Mouse (Mus musculus) hindbrain, postnatal 0 days (tissue): ENCODE results near the gene Esrra. TPM values are rescaled to one million over a fixed set of nuclear protein-coding genes. Genes with fewer than 3 reads are reported as not detected.
"Not testable (repeated sequence)": the region's sequence is repeated elsewhere in the genome, so short reads cannot be mapped to it uniquely, and the experiment has no call there.

Experiments used
- ATAC-seq: fragments of 200-750 bp; cut with Nextera tagmentation; 2 replicates; pipeline ENCODE4 v1.8.0; 2017; ENCODE audit warnings: mild to moderate bottlenecking, moderate TSS enrichment, moderate library complexity
- DNase-seq: peaks from one replicate; pipeline ENCODE4 v3.0.0-alpha.2; 2015; ENCODE audit warnings: low spot score
- H3K27ac ChIP-seq: fragments of 300-500 bp; sonication (generic); 2 replicates; pipeline ENCODE4 v1.5.1; 2014; ENCODE audit warnings: mild to moderate bottlenecking
- H3K27me3 ChIP-seq: fragments of 300-500 bp; sonication (generic); 2 replicates; pipeline ENCODE4 v1.6.1; 2014; ENCODE audit warnings: low read length, mixed read lengths; ENCODE audit not compliant: insufficient read depth
- H3K36me3 ChIP-seq: fragments of 300-500 bp; sonication (generic); 2 replicates; pipeline ENCODE4 v1.6.1; 2014; ENCODE audit warnings: low read length, mixed read lengths; ENCODE audit not compliant: insufficient read depth
- H3K4me1 ChIP-seq: fragments of 300-500 bp; sonication (generic); 2 replicates; pipeline ENCODE4 v1.6.1; 2014; ENCODE audit warnings: antibody characterized with exemption, low read length, mixed read lengths; ENCODE audit not compliant: insufficient read depth
- H3K4me2 ChIP-seq: fragments of 300-500 bp; sonication (generic); 2 replicates; pipeline ENCODE4 v1.6.1; 2014; ENCODE audit warnings: low read depth, mild to moderate bottlenecking, low read length, moderate library complexity, mixed read lengths
- H3K4me3 ChIP-seq: fragments of 300-500 bp; sonication (generic); 2 replicates; pipeline ENCODE4 v1.5.1; 2014; ENCODE audit warnings: low read length
- H3K9ac ChIP-seq: fragments of 300-500 bp; sonication (generic); replicated peaks from 2 replicates; pipeline ENCODE4 v1.6.1; 2014; ENCODE audit warnings: mild to moderate bottlenecking, low read length, moderate library complexity, mixed read lengths
- H3K9me3 ChIP-seq: fragments of 300-500 bp; sonication (generic); 2 replicates; pipeline ENCODE4 v1.6.1; 2016; ENCODE audit warnings: low read length, mixed read lengths
- CTCF ChIP-seq: IDR thresholded peaks from 2 replicates; pipeline ENCODE4 v1.5.1; 2016; ENCODE audit warnings: antibody characterized with exemption, control low read depth, low read depth
- WGBS: fragments of 180-500 bp; shearing (Covaris S2); extraction: QIAGEN DNeasy Blood & Tissue Kit; methylation state at CpG from one replicate; pipeline ENCODE4 v1.1.7; 2014; 5-methylcytosine and 5-hydroxymethylcytosine counted together
- polyA plus RNA-seq: library from polyadenylated mRNA; unstranded; fragments of >200 nt; fragmentation: Nextera tagmentation; extraction: Ambion mirVana; gene quantifications from 2 replicates; pipeline ENCODE4 v1.2.1, GENCODE M21; 2015
- total RNA-seq: library from RNA; depleted of rRNA; stranded (reverse); fragments of >200 nt; gene quantifications from 2 replicates; pipeline ENCODE4 v1.2.3, GENCODE M21; 2014

Esrra gene
- total and polyA plus RNA-seq, 2 experiments from 2014 or later, result 12.3 to 61.6 TPM

DNA sequence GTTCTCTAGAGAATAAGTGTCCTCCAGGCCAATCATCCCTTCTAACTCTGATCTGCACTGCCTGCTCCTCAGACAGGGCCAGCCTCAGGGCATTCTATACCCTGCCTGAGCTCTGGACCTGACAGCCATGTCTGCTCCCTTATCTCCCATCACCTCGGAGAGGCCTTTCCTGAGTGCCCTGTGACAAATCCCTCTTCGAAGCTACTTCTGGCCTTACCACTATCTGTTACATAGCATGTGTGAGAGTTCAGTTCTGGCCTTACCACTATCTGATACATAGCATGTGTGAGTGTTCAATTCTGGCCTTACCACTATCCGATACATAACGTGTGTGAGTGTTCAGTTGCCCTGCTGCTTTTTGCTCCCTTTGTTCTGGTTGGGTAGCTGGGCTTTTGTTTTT lies 6.3 kb downstream of the Esrra start:
- Histone ChIP-seq H3K27ac (no peak overlapping the region), H3K4me3 (no peak overlapping the region), H3K4me2 (no peak overlapping the region), H3K9ac (no peak overlapping the region), H3K27me3 (no peaks in the 10 kb centered on the region), H3K4me1 (peaks cover 12% of the 10 kb centered on the region; the same call in 1 of the 2 replicates), H3K9me3 (no peaks in the 10 kb centered on the region), H3K36me3 (peaks cover 27% of the 10 kb centered on the region)
- no peak for ATAC-seq
- no peak for TF ChIP-seq CTCF
- DNase-seq, result no peak
- WGBS, result 87% methylated on average over 4 of the region's 4 CpGs

DNA sequence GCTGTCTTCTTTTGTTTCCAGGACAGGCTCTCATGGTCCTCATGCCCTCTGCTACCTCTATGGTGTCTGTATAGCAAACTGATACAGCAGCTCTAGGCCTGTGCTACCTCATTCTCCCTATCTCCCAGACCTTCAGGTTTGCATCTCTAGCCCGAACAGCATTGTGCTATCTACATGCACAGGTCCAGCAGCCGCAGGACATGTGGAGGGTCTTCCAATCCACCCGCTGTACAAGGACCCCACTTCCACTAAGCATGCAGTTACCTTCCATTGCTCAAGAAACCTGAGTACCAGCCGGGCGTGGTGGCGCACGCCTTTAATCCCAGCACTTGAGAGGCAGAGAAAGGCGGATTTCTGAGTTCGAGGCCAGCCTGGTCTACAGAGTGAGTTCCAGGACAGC lies 7.1 kb downstream of the Esrra start:
- ATAC-seq (no peak), DNase-seq (no peak)
- Histone ChIP-seq H3K4me1 (0 out of 2 replicates have a peak, but pooled peaks cover 5% of the 10 kb centered on the region), H3K9ac (no peak overlapping the region), H3K4me3 (no peak overlapping the region), H3K27me3 (no peaks in the 10 kb centered on the region), H3K9me3 (no peaks in the 10 kb centered on the region), H3K4me2 (no peak overlapping the region), H3K36me3 (peaks cover 27% of the 10 kb centered on the region), H3K27ac (no peak overlapping the region)
- 91% methylated on average over 9 of the region's 9 CpGs for WGBS
- TF ChIP-seq CTCF, result no peak

DNA sequence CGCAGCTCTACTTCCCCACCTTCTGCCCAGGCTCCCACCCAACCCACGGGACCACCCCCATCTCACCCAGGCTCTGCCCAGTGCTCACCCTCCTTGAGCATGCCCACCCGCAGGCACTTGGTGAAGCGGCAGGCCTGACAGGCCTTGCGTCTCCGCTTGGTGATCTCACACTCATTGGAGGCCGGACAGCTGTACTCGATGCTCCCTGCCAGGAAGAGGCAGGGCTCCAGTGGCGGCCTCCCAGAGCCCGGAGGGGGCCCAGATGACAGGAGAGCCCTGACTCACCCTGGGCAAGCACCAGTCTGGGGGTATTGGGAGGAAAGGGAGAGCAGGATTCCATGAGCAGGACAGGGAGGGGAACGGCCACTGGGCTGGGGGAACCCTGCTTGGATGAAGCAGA lies 7.6 kb downstream of the Esrra start:
- DNase-seq (no peak), ATAC-seq (no peak)
- Histone ChIP-seq H3K36me3 (peaks cover 27% of the 10 kb centered on the region), H3K4me1 (0 out of 2 replicates have a peak, but pooled peaks cover 5% of the 10 kb centered on the region), H3K9me3 (no peaks in the 10 kb centered on the region), H3K4me3 (no peak overlapping the region), H3K27me3 (no peaks in the 10 kb centered on the region), H3K27ac (no peak overlapping the region), H3K9ac (no peak overlapping the region), H3K4me2 (no peak overlapping the region)
- 77% methylated on average over 11 of the region's 11 CpGs for WGBS
- TF ChIP-seq CTCF, result no peak

DNA sequence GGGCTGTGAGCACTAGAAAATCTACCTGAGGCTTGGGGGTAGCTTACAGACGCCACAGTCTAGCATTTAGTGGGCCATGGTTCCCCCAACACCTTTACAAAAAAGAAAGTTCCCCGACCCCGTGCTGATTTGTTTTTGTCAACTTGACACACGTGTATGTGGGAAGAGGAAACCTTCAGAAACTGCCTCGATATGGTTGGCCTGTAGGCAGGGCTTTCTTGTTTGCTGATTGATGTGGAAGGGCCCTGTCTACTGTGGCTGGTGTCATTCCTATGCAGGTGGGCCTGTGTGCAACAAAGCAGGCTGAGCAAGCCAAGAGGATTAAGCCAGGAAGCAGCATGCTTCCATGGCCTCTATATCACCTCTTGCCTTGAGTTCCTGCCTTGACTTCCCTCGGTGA lies 8.6 kb downstream of the Esrra start:
- H3K36me3 ChIP-seq, result peaks cover 27% of the 10 kb centered on the region
- DNase-seq (no peak), ATAC-seq (no peak)
- H3K4me1 ChIP-seq, result peaks cover 10% of the 10 kb centered on the region; the same call in 1 of the 2 replicates
- H3K4me2 ChIP-seq, result no peak overlapping the region
- H3K27me3 ChIP-seq, result no peaks in the 10 kb centered on the region
- no peak overlapping the region for H3K4me3 ChIP-seq
- H3K9me3 ChIP-seq, result no peaks in the 10 kb centered on the region
- H3K9ac ChIP-seq, result no peak overlapping the region
- TF ChIP-seq CTCF, result no peak
- whole genome bisulfite sequencing, result 87% methylated on average over 6 of the region's 6 CpGs
- H3K27ac ChIP-seq, result no peak overlapping the region

DNA sequence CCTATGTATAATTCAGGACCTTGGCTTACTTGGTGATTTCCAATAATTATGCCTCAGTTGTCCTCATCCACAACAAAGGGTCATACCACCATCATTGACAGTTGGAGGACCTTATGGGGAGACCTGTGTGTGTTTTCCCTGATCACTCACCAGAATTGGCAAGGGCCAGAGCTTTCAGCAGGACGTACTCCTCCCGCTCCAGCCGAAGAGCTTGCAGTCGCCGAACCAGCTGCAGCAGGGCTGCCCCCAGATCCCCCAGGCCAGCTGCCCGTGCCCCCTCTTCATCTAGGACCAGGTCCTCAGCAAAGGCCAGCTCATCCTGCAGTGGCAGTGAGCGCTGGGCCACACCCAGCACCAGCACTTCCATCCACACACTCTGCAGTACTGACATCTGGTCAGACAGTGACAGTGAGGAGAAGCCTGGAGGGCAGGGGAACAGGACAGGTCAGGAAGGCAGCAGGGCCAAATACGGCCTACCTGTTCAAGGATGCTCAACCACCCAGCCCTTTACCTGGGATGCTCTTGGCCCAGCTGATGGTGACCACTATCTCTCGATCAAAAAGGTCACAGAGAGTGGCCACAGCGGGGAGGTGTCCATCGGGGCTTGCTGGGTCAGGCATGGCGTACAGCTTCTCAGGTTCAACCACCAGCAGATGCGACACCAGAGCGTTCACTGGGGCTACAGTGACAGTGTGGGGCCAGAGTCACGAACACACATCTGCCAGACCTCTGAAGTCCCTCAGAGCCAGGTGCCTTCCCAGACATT lies 9.2 kb downstream of the Esrra start:
- peaks cover 10% of the 10 kb centered on the region; the same call in 1 of the 2 replicates for H3K4me1 ChIP-seq
- H3K4me2 ChIP-seq, result no peak overlapping the region
- DNase-seq, result no peak
- no peaks in the 10 kb centered on the region for H3K27me3 ChIP-seq
- TF ChIP-seq CTCF, result no peak
- no peak overlapping the region for H3K27ac ChIP-seq
- no peak for ATAC-seq
- H3K9me3 ChIP-seq, result no peaks in the 10 kb centered on the region
- no peak overlapping the region for H3K4me3 ChIP-seq
- peaks cover 27% of the 10 kb centered on the region for H3K36me3 ChIP-seq
- 93% methylated on average over 15 of the region's 15 CpGs for WGBS
- H3K9ac ChIP-seq, result no peak overlapping the region

DNA sequence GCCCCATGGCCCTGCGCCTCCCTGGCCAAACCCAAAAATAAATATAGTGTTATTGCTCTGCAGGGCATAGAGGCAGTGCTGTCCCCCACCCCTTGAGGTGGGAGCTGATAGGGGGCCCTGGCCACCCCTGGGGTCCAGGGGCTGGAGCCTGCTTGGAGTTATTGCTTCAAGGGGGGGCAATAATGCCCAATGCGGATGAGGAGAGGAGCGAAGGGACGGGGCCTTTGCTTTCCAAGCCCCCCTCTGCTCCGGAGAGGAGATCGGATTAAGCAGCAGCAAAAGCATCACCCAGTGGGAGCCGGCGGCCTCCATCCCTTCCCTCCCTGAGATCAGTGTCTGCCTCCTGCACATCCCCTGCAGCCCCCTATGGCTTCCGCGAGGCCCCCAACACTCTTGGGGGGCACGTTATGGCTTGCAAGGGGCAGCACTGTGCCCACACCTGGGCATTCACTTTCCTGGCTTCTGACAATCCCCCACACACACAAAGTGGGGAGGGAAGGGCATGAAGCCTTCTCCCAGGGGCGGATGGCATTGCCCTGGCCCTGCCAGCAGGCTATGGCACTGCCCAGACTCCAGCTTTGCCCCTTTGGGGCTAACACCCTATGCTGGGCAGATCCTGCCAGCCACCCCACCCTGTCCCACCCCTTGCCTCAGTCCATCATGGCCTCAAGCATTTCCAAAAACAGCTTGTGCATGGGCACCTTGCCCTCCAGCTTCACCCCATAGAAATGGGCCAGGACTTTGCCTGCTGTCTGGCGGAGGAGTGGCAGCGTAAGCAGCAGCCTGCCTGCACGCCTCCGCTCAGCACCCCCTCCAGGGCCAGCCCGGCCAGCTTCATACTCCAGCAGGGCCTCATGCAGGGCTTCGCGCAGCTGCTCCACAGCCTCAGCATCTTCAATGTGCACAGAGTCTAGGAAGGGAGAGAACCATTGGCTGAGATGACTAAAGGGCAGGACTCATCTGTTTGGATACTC lies 10.2 kb downstream of the Esrra start:
- no peak for ATAC-seq
- H3K36me3 ChIP-seq, result peaks cover 35% of the 10 kb centered on the region
- no peaks in the 10 kb centered on the region for H3K27me3 ChIP-seq
- no peaks in the 10 kb centered on the region for H3K9me3 ChIP-seq
- no peak for DNase-seq
- 78% methylated on average over 19 of the region's 19 CpGs for WGBS
- H3K9ac ChIP-seq, result no peak overlapping the region; the same call in 1 of the 2 replicates
- H3K27ac ChIP-seq, result no peak overlapping the region
- no peak for TF ChIP-seq CTCF
- peaks cover 10% of the 10 kb centered on the region; the same call in 1 of the 2 replicates for H3K4me1 ChIP-seq
- H3K4me2 ChIP-seq, result peak overlapping the region; percentile 25
- H3K4me3 ChIP-seq, result no peak overlapping the region

DNA sequence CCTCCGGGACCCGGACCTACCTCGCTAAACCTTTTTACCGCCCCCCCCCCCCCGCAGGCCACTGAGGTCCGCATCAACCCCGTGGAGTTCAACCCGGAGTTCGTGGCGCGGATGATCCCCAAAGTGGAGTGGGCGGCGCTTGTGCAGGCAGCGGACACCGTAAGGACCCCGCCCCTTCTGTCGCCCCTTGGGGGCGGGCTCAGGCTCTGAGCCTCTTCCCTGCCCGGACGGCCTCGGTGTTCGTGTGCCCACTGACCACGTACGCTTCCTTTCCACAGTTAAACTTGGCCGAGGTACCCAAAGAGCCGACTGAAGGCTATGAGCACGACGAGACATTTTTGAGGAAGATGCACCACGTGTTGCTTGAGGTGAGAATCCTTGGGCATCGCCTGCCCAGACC lies 11.3 kb downstream of the Esrra start:
- WGBS, result under 1% methylated on average over 29 of the region's 30 CpGs

More for the DNA sequence above, 11.3 kb downstream of the Esrra start:
- Histone ChIP-seq H3K9ac (peak overlapping the region; percentile 63), H3K4me1 (peaks cover 10% of the 10 kb centered on the region; the same call in 1 of the 2 replicates), H3K4me3 (peak overlapping the region; percentile 55), H3K36me3 (peaks cover 42% of the 10 kb centered on the region), H3K4me2 (peak overlapping the region; percentile 73), H3K27ac (peak overlapping the region; percentile 98)
- H3K9me3 ChIP-seq, H3K27me3 ChIP-seq: not testable (repeated sequence)
- DNase-seq (peak; percentile 54), ATAC-seq (peak; percentile 13)
